Mouse (Mus musculus): ENCODE measurements at regions not wholly inside any gene's neighbourhood (a gene's known extent, or its start where the extent isn't known, plus 50 kb on each side); places are given as distances from the start of the nearest gene placed in this dataset.
A peak's percentile ranks its signal among the peaks of the same experiment; 100 is the strongest.

DNA sequence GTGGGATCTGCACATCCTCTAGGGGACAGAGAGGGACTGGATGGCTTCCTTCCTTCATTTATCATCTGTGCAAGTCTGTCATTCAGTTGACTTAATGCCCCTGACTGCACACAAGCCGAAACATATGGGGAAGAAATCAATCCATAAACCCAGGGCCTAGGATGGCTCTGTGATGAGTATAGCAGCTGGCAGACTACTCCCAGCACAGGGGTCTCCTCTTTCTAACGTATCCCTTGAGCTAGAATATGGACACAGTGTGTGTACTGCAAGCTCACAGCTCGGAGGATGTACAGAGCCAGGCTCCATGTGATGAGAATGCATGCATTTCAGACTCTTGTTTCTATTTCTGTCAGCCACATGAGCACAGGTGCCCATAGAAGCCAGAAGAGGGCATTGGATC is 180.3 kb downstream of the Parn start:
- DNase-seq (ENCODE audit: low spot score in 2 of 2), result no peak

GRCm38 (mm10) chr16:13486571-13486970 is 181.4 kb downstream of the Parn start:
- peak in 1 of 2 experiments; percentile 26 for DNase-seq (ENCODE audit: low spot score in 2 of 2)

DNA sequence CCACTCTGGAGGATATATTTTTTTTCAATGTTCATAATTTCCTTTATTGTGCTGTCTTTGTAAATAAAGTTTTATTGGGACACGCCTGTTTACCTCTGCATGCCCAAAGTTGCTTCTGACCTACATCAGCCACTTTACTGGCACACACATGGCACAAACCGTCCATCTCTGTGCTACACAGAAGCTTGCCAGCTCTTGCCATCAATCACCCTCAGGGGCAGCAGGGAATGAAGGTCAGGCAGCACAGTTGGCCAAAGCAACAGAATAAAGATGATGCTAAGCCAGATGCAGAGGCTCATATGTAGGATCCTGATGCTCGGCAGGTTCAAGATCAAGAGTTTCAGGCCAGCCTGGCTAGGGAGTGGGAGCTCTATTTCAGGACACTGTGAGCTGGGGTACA is 187.7 kb downstream of the Parn start:
- no peak for DNase-seq (ENCODE audit: low spot score in 2 of 2)

DNA sequence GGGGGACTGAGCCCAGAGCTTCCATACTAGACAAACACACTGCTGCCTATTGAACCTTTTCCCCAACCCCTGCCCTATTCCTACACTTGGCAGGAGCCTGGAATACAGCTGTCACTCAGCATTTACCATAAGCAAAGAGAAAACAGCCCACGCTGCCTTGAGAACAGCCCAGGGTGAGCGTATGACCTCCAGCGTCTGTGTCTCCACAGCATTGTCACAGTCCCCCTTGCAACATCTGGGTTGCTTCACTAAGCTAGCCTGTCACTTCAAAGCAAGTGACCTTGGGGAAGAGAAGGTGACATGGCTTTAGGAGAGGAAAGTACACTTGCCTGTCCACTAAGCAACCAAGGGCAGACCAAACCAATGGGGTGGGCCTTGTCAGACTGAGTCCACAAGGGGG is 191.3 kb downstream of the Parn start:
- DNase-seq (ENCODE audit: low spot score in 2 of 2), result no peak

- DNase-seq (ENCODE audit: low spot score in 2 of 2), result no peak
Observed at GRCm38 (mm10) chr16:13474956-13475355, 193.0 kb downstream of the Parn start.

DNA sequence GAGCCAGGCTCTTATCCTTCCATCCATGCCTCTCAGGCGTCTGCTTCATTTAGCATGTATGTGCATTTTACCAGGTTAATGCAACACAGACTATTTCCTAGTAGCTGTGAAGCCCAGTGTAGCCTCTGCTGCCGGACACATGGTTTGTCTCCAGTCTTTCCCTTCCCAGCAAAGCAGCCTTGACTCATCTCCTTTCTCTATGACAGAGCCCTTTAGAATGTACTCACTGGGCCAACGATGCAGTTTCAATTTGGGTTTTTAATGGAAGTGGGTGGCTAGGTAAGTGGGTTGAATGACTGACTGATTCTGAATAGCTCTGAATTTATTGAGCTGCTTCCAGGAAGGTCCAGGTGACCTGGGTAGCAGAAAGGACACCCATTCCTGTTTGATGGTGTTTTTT is 193.7 kb downstream of the Parn start:
- DNase-seq (ENCODE audit: low spot score in 2 of 2), result no peak

DNA sequence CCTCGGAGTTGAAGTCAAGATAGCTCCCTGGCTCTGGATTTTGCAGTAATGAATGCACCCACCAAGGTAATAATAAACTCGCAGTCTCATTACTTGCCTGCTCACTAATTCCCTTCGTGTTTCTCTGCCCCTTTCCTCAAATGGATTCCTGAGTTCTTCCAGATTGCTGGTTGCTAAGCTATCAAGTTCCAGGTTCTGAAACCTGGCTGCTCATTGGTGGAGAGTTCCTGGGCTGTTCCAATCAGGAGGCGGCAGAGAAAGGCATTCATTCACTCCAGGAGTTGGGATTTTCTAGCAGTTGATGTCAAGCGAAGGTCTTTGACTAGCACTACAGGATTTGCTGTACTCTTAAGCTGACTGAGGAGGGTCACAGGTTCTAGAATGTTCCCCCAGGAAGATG is 200.8 kb downstream of the Parn start:
- peak in 1 of 2 experiments; percentile 13 for DNase-seq (ENCODE audit: low spot score in 2 of 2)

All from frontal cortex, postnatal 14 days (tissue).